Mouse (Mus musculus): Measurements from ENCODE around the gene Hyal1. TPM values are rescaled to one million over a fixed set of nuclear protein-coding genes. Genes with fewer than 3 reads are reported as not detected.

The Hyal1 gene
- polyA plus RNA-seq, 1 experiment, result 1.3 TPM

DNA sequence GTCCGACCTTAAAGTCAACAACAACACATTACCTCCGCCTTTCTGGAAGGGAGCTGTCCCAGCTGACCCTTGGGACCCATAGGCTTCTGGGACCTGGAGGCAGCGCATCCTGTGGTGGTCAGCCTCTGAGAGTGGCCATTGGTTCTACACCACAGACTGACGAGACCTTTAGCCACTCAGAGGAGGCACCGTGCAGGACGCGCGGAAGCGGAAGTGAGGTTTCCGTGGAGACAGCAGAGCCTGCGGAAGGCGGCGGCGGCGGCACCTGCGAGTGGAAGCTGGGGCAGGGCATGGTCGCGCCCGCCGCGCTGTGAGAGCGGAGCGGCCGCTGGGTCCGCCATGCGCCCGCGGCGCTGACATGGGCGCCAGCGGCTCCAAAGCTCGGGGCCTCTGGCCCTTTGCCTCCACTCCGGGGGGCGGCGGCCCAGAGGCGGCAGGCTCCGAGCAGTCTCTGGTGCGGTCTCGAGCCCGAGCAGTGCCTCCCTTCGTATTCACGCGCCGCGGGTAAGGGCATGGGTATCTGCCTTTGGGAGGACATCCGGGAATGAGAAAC, 13.6 kb upstream of the Hyal1 start, which contains the start of gene Tusc2:
Tusc2 (plus strand) TSS at position 227 of the 553 bp plus-strand sequence.
- no peak for TF ChIP-seq GATA1 (IDR thresholded peaks at IDR 0.05; ENCODE audit: low read length)

DNA sequence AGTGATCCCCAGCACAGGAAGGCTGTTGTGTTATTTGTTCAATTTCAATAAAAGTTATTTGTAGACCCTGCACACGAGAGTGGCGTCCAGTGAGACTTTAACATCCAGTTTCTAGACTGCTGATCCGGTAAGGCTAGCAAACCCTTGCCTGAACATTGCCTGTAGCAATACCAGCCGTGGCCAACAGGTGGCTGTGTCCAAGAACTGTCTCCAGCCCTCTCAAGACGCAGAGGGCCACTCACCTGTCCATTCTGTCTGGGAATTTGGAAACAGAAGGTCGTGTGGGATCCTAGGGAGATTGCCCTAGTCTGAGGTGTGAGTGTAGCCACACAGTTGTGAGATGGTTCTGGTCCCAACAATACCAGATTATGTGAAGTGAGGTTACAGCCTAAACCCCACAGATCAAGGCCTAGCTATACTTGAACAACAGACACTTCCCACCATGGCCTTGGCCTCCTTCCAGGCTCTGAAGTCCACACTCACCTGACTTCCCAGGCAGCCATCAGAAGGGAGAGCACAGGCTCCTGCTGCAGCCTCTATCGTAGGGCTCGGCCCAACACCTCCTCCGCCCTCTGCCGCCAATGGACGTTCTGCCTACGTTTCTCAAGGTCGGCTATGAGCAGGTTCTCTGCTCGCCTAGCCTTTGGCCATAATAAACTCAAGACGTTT, 10.6 kb upstream of the Hyal1 start:
- TF ChIP-seq GATA1 (IDR thresholded peaks at IDR 0.05; ENCODE audit: low read length), result no peak

DNA sequence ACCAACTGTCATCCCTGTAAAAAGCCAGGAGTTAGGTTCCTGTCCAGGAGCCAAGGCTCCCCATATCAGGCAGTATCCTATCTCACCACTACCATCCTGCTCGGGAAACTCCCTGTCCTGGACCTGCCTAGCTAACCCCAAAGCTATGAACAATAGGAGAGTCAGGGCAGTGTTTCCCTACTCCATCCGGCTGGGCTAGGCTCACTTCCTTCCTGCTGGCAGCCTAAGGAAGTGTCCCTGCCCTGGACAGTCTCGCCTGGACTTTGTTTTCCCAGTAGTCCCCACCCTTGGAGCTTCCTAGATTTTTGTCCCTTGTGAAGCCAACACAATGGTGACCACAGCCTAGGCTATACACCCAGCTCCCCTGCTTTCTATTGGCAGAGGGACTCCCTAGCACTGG, 9.9 kb upstream of the Hyal1 start:
- TF ChIP-seq GATA1 (IDR thresholded peaks at IDR 0.05; ENCODE audit: low read length), result no peak

DNA sequence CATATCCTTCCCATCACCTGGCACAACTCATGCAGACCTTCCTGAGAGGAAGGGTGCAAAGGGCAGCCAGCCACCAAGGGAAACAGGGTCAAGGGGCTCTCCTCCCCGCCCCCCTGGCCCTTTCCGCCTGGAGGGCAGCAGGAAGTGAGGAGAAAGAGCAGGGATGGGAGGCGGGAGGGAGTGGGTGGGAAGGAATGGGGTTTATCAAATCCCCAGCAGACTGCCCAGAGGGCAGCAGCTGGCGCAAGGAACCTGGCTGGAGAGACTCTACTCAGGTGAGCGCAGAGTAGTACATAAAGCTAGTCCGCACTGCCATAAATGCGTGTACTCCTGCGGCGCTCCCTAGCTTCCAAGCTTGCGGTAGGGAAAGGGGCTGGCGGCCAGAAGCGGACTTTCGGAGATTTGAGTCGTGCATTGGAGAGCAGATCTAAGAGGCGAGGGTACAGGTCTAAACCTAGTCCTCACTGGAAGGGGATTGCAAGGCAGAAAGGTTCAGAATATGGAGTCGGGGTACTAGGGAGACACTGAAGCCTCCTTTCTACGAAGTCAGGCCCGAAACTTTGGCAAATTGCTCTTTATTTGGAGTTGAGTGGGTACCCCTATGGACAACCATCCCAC, 8.9 kb upstream of the Hyal1 start, which contains the start of gene Hyal2:
Hyal2 (plus strand) TSS at position 244 of the 618 bp plus-strand sequence.
- TF ChIP-seq GATA1 (IDR thresholded peaks at IDR 0.05; ENCODE audit: low read length), result no peak

DNA sequence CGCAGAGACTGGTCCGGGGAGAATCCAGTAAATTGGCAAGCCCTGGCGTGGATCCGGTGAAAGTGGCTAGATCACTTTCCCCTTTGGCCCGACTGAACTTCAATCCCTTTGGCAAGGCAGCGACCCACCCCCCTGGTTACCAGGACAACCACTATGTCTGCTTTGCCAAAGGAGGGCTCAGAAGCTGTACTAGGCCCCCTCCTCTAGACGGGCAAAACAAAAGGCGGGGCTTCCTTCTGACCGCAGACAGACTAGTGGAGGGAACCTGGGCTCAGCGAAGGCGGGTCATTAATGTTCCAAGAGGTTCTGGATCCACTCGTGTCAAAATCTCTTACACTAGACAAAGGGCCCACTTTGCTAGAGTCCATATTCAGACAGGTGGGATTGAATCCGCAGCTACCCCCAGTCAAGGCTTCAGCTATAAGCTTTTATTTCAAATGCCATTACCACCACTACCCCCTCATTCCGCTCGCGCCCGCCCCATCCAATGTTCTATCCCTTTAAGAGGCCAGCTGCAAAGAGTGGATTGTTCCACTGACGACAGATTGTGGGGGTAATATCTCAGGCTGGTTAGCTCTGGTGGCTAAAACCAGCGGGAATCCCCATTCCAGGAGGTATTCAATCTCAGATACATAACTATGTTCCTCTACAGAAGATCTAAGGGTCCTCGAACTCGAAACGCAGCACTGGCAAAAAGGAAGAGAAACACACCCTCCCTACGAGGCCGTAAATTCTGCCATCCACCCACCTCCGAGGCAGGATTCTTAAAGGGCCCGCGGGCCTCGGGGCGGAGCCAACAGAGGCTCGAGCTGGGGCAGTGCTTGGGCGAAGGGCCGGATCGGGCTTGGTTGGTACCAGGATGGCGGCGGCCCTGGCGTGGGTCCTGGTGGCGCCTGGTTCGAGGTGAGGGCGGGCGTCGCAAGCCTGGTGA, 8.1 kb upstream of the Hyal1 start:
- TF ChIP-seq GATA1 (IDR thresholded peaks at IDR 0.05; ENCODE audit: low read length), result no peak

DNA sequence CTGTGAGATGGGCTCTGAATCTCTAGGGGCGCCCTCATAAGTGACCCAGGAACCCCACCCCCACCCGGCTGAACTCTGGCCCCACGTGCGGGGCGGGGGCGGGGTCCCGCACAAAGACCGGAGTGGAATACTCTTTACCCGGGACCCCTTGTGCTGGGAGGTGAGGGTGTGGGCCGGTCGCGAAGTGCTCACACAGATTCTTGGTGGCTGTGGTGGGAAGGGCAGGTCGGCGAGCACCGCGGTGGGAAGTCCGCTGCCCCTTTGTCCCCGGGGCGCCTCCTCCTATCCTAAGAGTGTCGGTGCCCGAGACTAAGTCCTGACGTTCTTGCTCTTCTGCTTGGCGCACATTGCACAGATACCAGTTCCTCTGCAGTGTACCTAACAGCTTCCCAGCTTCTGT, 7.5 kb upstream of the Hyal1 start:
- no peak for TF ChIP-seq GATA1 (IDR thresholded peaks at IDR 0.05; ENCODE audit: low read length)

DNA sequence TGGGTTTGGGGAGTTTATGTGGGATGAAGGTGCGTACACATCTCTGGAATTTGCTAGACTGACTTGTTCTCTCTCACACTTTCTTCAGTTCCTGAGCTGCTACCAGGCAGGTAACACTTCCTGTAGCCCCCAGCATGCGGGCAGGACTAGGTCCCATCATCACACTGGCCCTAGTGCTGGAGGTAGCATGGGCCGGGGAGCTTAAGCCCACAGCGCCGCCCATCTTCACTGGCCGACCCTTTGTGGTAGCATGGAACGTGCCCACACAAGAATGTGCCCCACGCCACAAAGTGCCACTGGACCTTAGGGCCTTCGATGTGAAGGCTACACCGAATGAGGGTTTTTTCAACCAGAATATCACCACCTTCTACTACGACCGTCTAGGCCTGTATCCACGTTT, 6.7 kb upstream of the Hyal1 start:
- TF ChIP-seq GATA1 (IDR thresholded peaks at IDR 0.05; ENCODE audit: low read length), result no peak

DNA sequence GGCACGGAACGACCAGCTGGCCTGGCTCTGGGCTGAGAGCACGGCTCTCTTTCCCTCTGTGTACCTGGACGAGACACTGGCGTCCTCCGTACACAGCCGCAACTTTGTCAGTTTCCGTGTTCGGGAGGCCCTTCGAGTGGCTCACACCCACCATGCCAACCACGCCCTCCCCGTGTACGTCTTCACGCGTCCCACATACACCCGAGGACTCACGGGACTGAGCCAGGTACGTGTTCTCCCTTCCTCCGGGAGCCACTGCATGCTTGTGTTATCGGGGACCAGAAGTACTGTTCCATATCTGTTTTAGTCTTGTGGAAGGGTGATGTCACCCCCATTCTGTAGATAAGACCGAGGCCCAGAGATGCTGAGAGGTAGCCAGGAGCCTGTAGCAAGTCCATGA, 5.9 kb upstream of the Hyal1 start:
- peak; percentile 37 for TF ChIP-seq GATA1 (IDR thresholded peaks at IDR 0.05; ENCODE audit: low read length)

DNA sequence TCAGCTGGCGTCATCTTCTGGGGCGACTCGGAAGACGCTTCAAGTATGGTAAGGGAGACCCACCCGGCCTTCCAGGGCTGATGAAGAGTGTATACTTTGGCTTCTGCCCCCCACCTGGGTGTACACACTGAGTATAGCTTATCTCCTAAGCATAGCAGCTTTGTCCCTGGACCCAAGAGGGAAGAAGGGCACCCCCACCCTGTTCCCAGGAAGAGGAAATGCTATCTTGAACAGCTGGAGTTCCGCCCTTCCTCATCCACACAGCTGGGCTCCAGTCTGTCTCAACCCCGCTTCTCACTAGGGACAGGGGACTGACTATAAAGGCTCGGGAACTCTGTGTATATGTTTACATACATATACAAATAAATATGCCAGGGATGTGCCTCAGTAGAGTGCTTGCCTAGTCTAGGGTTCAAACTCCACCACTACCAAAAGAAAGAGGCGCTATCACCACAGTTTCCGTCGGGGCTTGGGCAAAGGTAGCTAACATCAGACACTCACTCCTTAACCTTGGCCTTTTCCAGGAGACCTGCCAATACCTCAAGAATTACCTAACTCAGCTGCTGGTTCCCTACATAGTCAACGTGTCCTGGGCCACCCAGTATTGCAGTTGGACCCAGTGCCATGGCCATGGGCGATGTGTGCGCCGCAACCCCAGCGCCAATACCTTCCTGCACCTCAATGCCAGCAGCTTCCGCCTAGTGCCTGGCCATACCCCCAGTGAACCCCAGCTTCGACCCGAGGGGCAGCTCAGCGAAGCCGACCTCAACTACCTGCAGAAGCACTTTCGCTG, 5.0 kb upstream of the Hyal1 start:
- TF ChIP-seq GATA1 (IDR thresholded peaks at IDR 0.05; ENCODE audit: low read length), result no peak

DNA sequence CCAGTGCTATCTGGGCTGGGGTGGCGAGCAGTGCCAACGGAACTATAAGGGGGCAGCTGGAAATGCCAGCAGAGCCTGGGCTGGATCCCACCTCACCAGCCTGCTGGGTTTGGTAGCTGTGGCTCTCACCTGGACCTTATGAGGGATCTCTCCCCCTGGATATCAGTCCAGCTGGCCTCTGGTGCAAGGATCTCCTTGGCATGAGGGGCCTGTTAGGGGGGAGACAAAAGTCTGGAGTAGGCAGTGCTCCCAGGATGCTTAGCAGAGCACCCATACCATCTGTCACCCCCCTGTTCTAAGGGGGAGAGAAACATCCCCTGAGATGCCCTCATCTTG, 4.4 kb upstream of the Hyal1 start:
- TF ChIP-seq GATA1 (IDR thresholded peaks at IDR 0.05; ENCODE audit: low read length), result no peak

DNA sequence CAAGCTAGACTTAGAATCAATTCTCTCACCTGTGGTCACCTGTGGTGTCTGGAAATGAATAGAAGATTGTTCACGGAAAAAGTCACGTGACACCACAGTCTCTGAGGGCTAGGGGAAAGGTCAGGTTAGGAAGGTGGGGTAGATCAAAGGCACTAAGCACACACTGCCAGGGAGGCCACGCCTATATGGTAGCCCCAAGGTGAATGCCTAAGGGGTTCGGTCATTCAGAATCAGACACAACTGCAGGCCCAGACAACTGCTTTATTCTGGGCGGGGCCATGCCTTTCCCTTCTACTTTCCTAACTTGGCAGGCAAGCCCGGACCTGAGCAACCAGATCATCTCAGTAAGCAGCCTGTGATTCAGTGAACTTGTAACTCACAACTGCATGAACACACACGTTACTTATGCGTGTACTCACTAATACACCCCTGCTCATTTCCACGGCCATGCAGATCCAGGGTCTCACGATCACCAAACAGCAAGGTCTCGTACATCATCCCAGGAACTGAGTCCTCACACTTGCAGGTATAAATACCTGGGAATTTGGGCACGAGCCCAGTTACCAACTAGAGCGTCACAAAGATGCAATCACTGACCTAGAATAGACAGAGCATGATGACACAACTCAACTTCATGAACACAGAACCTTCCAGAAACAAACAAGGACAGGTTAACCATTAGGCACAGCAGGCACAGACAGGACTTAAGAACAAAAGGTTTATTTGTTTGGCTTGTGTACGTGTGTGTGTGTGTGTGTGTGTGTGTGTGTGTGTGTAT, 959 bp upstream of the Hyal1 start:
- no peak for TF ChIP-seq GATA1 (IDR thresholded peaks at IDR 0.05; ENCODE audit: low read length)

DNA sequence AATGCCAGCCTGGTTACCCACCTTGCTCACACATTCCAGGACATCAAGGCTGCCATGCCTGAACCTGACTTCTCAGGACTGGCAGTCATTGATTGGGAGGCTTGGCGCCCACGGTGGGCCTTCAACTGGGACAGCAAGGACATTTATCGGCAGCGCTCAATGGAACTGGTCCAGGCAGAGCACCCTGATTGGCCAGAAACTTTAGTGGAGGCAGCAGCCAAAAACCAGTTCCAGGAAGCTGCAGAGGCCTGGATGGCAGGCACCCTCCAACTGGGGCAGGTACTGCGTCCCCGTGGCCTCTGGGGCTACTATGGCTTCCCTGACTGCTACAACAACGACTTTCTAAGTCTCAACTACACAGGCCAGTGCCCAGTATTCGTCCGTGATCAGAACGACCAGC, 1.1 kb downstream of the Hyal1 start:
- TF ChIP-seq GATA1 (IDR thresholded peaks at IDR 0.05; ENCODE audit: low read length), result no peak

DNA sequence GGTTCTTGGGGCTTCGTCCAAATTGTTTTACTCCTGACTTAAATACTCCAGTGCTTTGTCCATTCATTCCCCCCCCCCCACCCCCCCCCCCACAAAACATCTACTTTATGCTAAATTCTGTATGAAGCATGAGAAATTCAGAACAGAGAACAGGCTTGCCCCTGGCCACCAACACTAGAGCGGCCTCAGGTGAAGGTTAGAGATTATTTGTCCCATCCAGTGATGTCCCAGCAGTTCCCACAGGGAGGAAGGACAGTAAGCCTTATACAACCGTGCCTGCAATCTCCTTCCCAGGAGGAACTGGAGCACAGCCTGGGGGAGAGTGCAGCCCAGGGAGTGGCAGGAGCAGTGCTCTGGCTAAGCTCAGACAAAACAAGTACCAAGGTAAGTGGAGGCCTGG, 1.9 kb downstream of the Hyal1 start, which contains the start of gene Naa80:
Naa80 (plus strand) TSS at position 301 of the 400 bp plus-strand sequence.
- TF ChIP-seq GATA1 (IDR thresholded peaks at IDR 0.05; ENCODE audit: low read length), result no peak
